Mouse (Mus musculus): ENCODE measurements at regions not wholly inside any gene's neighbourhood (a gene's known extent, or its start where the extent isn't known, plus 50 kb on each side); places are given as distances from the start of the nearest gene placed in this dataset.

DNA sequence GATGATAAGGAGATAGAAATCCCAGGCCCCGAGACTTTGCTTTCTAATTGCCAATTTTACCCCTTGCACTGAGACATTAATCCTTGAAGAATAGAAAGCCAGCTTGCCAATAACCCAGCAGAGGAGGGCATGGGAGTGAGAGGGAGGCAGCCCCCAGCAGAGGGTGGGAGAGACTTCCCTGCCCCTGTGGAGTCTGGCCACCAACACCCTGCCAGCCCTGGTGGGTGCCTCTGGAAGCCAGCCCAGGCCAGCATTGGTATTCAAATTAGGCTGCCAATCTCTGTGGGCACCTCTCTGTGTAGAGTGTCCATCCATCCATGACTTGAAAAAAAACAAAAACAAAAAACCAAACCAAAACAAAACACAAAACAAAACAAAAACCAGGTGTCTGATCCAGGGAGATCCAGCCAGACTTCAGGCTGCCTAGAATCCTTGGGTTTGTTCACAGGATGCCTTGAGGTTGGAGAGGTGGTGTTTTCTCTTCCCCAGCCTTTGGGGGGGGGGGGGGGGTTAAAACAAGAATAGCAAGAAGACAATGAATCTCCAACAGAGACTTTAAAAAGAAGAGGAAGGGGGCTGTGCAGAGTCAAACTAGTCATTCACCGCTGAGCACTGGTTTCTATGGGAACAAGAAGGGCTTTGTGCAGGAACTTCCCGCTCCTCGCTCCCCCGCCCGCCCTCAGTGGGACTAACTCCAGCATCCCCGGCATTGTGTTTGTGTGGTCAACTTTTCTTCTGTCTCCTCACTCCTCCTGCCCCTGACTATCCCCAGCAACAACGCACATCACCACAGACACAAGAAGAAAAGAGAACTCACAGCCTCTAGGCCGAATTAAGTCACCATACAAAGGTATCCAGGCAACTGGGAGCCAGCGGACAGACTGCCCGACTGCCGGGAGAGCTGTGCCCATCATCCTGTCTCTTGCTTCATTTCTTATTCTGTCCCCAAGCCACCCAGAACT lies 236.3 kb upstream of the Pabpc6 start:
- TF ChIP-seq CTCF (IDR thresholded peaks at IDR 0.05; ENCODE audit: low read depth): no peak
- TF ChIP-seq EP300 (IDR thresholded peaks at IDR 0.05; ENCODE audit: low read depth): no peak
